ENCODE assay signal across 9 mouse cellular contexts in genomic region chr15:4375031-4375422, GRCm38 (mm10). TPM values are rescaled to one million over a fixed set of nuclear protein-coding genes. Genes with fewer than 3 reads are reported as not detected.
DNase-seq lines count a peak whose midpoint lies in the region; ATAC-seq and TF ChIP-seq lines count a peak whose summit lies in the region.
"Had no signal": no experiment of that assay in that cellular context is flagged by ENCODE, and none has a peak within 500 bp of the region (broad histone marks: within the 10 kb centered on the region; RNA-seq: fewer than 3 reads in every experiment).

No protein-coding gene starts in this region.

- WGBS in lung, embryonic 14.5 days: 17% methylated on average over 6 of the region's 6 CpGs
- WGBS in forebrain, embryonic 15.5 days: 9% methylated on average over 6 of the region's 6 CpGs
- 25% methylated on average over 6 of the region's 6 CpGs for WGBS in limb, embryonic 13.5 days
- WGBS in stomach, embryonic 16.5 days: 19% methylated on average over 6 of the region's 6 CpGs

- H3K4me1 ChIP-seq in lung, embryonic 14.5 days (ENCODE audit: insufficient read depth): no peaks in the 10 kb centered on the region
- H3K4me1 ChIP-seq in forebrain, embryonic 15.5 days: peaks cover 36% of the 10 kb centered on the region
- H3K4me1 ChIP-seq in limb, embryonic 13.5 days: peaks cover 18% of the 10 kb centered on the region
- H3K4me1 ChIP-seq in stomach, embryonic 16.5 days (ENCODE audit: control insufficient read depth, insufficient read depth, low read length): no peaks in the 10 kb centered on the region

- H3K9me3 ChIP-seq in lung, embryonic 14.5 days (ENCODE audit: low read depth, low read length): no peaks in the 10 kb centered on the region
- H3K9me3 ChIP-seq in forebrain, embryonic 15.5 days: no peaks in the 10 kb centered on the region
- H3K9me3 ChIP-seq in limb, embryonic 13.5 days: no peaks in the 10 kb centered on the region
- no peaks in the 10 kb centered on the region for H3K9me3 ChIP-seq in stomach, embryonic 16.5 days (replicated peaks; ENCODE audit: control insufficient read depth, low read length)

- H3K27ac ChIP-seq in lung, embryonic 14.5 days (ENCODE audit: low read depth): no peak overlapping the region
- H3K27ac ChIP-seq in forebrain, embryonic 15.5 days (replicated peaks): 0 out of 2 replicates have a peak overlapping the region, but pooled peaks have one; percentile 51
- H3K27ac ChIP-seq in limb, embryonic 13.5 days: no peak overlapping the region
- H3K27ac ChIP-seq in stomach, embryonic 16.5 days (ENCODE audit: low read length): no peak overlapping the region

- no peak for TF ChIP-seq CTCF in lung, embryonic 14.5 days (IDR thresholded peaks at IDR 0.05; ENCODE audit: low read depth)

- H3K27me3 ChIP-seq in lung, embryonic 14.5 days (ENCODE audit: insufficient read depth, low read length): peaks cover 4% of the 10 kb centered on the region; the same call in 1 of the 2 replicates
- H3K27me3 ChIP-seq in forebrain, embryonic 15.5 days: 0 out of 2 replicates have a peak, but pooled peaks cover under 1% of the 10 kb centered on the region
- H3K27me3 ChIP-seq in limb, embryonic 13.5 days: peaks cover 18% of the 10 kb centered on the region
- peaks cover 11% of the 10 kb centered on the region for H3K27me3 ChIP-seq in stomach, embryonic 16.5 days (ENCODE audit: control insufficient read depth, insufficient read depth, low read length)

- H3K4me3 ChIP-seq in lung, embryonic 14.5 days (ENCODE audit: low read depth, low read length): peak overlapping the region; percentile 33
- peak overlapping the region; percentile 59 for H3K4me3 ChIP-seq in forebrain, embryonic 15.5 days
- peak overlapping the region; percentile 50 for H3K4me3 ChIP-seq in limb, embryonic 13.5 days
- peak overlapping the region; percentile 38 for H3K4me3 ChIP-seq in stomach, embryonic 16.5 days (replicated peaks; ENCODE audit: low read length)

- no peak for ATAC-seq in lung, embryonic 14.5 days (ENCODE audit: insufficient read depth)
- ATAC-seq in forebrain, embryonic 15.5 days (replicated peaks): peak; percentile 6; the same call in 1 of the 2 replicates
- no peak for ATAC-seq in limb, embryonic 13.5 days (ENCODE audit: low FRiP score, low read depth)
- ATAC-seq in stomach, embryonic 16.5 days (ENCODE audit: insufficient read depth, low FRiP score): no peak
- ATAC-seq in megakaryocyte progenitor cell, adult 5-6 weeks (replicated peaks; ENCODE audit: poor library complexity): no peak

- peak overlapping the region; percentile 62 for H3K4me2 ChIP-seq in lung, embryonic 14.5 days
- peak overlapping the region; percentile 92 for H3K4me2 ChIP-seq in forebrain, embryonic 15.5 days (replicated peaks)
- H3K4me2 ChIP-seq in limb, embryonic 13.5 days (replicated peaks): peak overlapping the region; percentile 90
- H3K4me2 ChIP-seq in stomach, embryonic 16.5 days (ENCODE audit: low read depth, low read length): peak overlapping the region; percentile 60

- no peaks in the 10 kb centered on the region for H3K36me3 ChIP-seq in lung, embryonic 14.5 days (ENCODE audit: insufficient read depth)
- H3K36me3 ChIP-seq in forebrain, embryonic 15.5 days: no peaks in the 10 kb centered on the region
- H3K36me3 ChIP-seq in limb, embryonic 13.5 days: no peaks in the 10 kb centered on the region
- H3K36me3 ChIP-seq in stomach, embryonic 16.5 days (ENCODE audit: control insufficient read depth, insufficient read depth, low read length): no peaks in the 10 kb centered on the region

- H3K9ac ChIP-seq in lung, embryonic 14.5 days: no peak overlapping the region
- H3K9ac ChIP-seq in forebrain, embryonic 15.5 days (replicated peaks): peak overlapping the region; percentile 68
- peak overlapping the region; percentile 61 for H3K9ac ChIP-seq in limb, embryonic 13.5 days
- no peak overlapping the region for H3K9ac ChIP-seq in stomach, embryonic 16.5 days (ENCODE audit: low read length)

- DNase-seq in lung, embryonic 14.5 days: no peak
- DNase-seq in lung, postnatal 14 days: no peak
- no peak for DNase-seq in Muller cell, postnatal 12 days (ENCODE audit: inconsistent ontology term)
- DNase-seq: thymus, adult 18-20 months had no signal

RNA-seq across cellular contexts. Expression of gene Plcxd3, which starts 0.3 kb away (rescaled TPM):
- polyA plus RNA-seq in lung, embryonic 14.5 days (2014; fragmentation: Nextera tagmentation; extraction: Ambion mirVana): 0.25 and 0.30 TPM in 2 replicates
- polyA plus RNA-seq in forebrain, embryonic 15.5 days (2015; fragmentation: Nextera tagmentation; extraction: Ambion mirVana): 37.8 and 38.8 TPM in 2 replicates
- polyA plus RNA-seq in limb, embryonic 13.5 days (2015; fragmentation: Nextera tagmentation; extraction: Ambion mirVana): 2.8 and 3.3 TPM in 2 replicates
- polyA plus RNA-seq in stomach, embryonic 16.5 days (2015; fragmentation: Nextera tagmentation; extraction: Ambion mirVana): 2.9 and 3.1 TPM in 2 replicates
- not detected in 2 replicates for total RNA-seq in megakaryocyte progenitor cell, adult 5-6 weeks (2015)
- not detected in 2 replicates for total RNA-seq in megakaryocyte progenitor cell, adult 5-6 weeks (2017)
- polyA plus RNA-seq: large intestine, adult 2 months had no signal

Comparison
In these comparisons a context has a peak if more than half of its experiments do, and no peak if none do; other contexts are left out.
1. H3K9ac ChIP-seq: peak in forebrain, embryonic 15.5 days (single experiment) and limb, embryonic 13.5 days (single experiment); none in lung, embryonic 14.5 days (single experiment) and stomach, embryonic 16.5 days (single experiment).
2. Peak in every context shown above with its lines, with median percentiles within 50 percentile points of each other: H3K4me2 ChIP-seq and H3K4me3 ChIP-seq.